Mouse (Mus musculus) kidney, embryonic 16.5 days (tissue): Measurements from ENCODE around the gene Spaca7. TPM values are rescaled to one million over a fixed set of nuclear protein-coding genes. Genes with fewer than 3 reads are reported as not detected.
"Not testable (repeated sequence)": the region's sequence is repeated elsewhere in the genome, so short reads cannot be mapped to it uniquely, and the experiment has no call there.

Experiments used
- ATAC-seq: fragments of 200-750 bp; cut with Nextera tagmentation; 2 replicates; pipeline ENCODE4 v1.8.0; 2017; ENCODE audit warnings: moderate TSS enrichment; ENCODE audit not compliant: low FRiP score, low TSS enrichment
- H3K27ac ChIP-seq: fragments of 300-500 bp; sonication (generic); 2 replicates; pipeline ENCODE4 v1.5.1; 2014; ENCODE audit warnings: low read length
- H3K27me3 ChIP-seq: fragments of 300-500 bp; sonication (generic); 2 replicates; pipeline ENCODE4 v1.6.1; 2014; ENCODE audit warnings: low read length, control low read depth, mixed read lengths; ENCODE audit not compliant: insufficient read depth
- H3K36me3 ChIP-seq: fragments of 300-500 bp; sonication (generic); 2 replicates; pipeline ENCODE4 v1.6.1; 2014; ENCODE audit warnings: low read length, control low read depth, mixed read lengths; ENCODE audit not compliant: insufficient read depth
- H3K4me1 ChIP-seq: fragments of 300-500 bp; sonication (generic); 2 replicates; pipeline ENCODE4 v1.6.1; 2014; ENCODE audit warnings: low read length, control low read depth, mixed read lengths; ENCODE audit not compliant: insufficient read depth
- H3K4me2 ChIP-seq: fragments of 300-500 bp; sonication (generic); replicated peaks from 2 replicates; pipeline ENCODE4 v1.6.1; 2014; ENCODE audit warnings: low read depth, low read length
- H3K4me3 ChIP-seq: fragments of 300-500 bp; sonication (generic); 2 replicates; pipeline ENCODE4 v1.5.1; 2014; ENCODE audit warnings: mild to moderate bottlenecking, low read length
- H3K9ac ChIP-seq: fragments of 300-500 bp; sonication (generic); replicated peaks from 2 replicates; pipeline ENCODE4 v1.6.1; 2014; ENCODE audit warnings: low read length
- H3K9me3 ChIP-seq: fragments of 300-500 bp; sonication (generic); 2 replicates; pipeline ENCODE4 v1.6.1; 2016; ENCODE audit warnings: low read length, control low read depth
- WGBS: fragments of 180-500 bp; shearing (Covaris S2); extraction: QIAGEN DNeasy Blood & Tissue Kit; methylation state at CpG from one replicate; pipeline ENCODE4 v1.1.7; 2014; 5-methylcytosine and 5-hydroxymethylcytosine counted together
- polyA plus RNA-seq: library from polyadenylated mRNA; unstranded; fragments of >200 nt; fragmentation: Nextera tagmentation; extraction: Ambion mirVana; gene quantifications from 2 replicates; pipeline ENCODE4 v1.2.1, GENCODE M21; 2015

Gene Spaca7
- polyA plus RNA-seq, 1 experiment from 2014 or later: 1.1 TPM

- Histone ChIP-seq H3K4me2 (no peak overlapping the region), H3K9ac (no peak overlapping the region), H3K4me1 (no peaks in the 10 kb centered on the region), H3K27ac (no peak overlapping the region), H3K27me3 (peaks cover 2% of the 10 kb centered on the region; the same call in 1 of the 2 replicates), H3K4me3 (no peak overlapping the region), H3K9me3 (no peaks in the 10 kb centered on the region), H3K36me3 (no peaks in the 10 kb centered on the region)
- ATAC-seq: peak; percentile 30; the same call in 1 of the 2 replicates
- 25% methylated on average over 6 of the region's 6 CpGs for WGBS
Observed at GRCm38 (mm10) chr8:12607223-12607622, 34.4 kb downstream of the Spaca7 start.

- H3K36me3 ChIP-seq: no peaks in the 10 kb centered on the region
- H3K9me3 ChIP-seq: no peaks in the 10 kb centered on the region
- no peak for ATAC-seq
- H3K4me3 ChIP-seq: no peak overlapping the region
- H3K4me2 ChIP-seq: no peak overlapping the region
- no peaks in the 10 kb centered on the region for H3K27me3 ChIP-seq
- WGBS: 71% methylated on average over 10 of the region's 10 CpGs
- H3K4me1 ChIP-seq: no peaks in the 10 kb centered on the region
- H3K27ac ChIP-seq: no peak overlapping the region
- no peak overlapping the region for H3K9ac ChIP-seq
Observed at GRCm38 (mm10) chr8:12608810-12609209, 36.0 kb downstream of the Spaca7 start.

- Histone ChIP-seq H3K4me2 (no peak overlapping the region), H3K27ac (no peak overlapping the region), H3K27me3 (no peaks in the 10 kb centered on the region), H3K9me3 (no peaks in the 10 kb centered on the region), H3K4me3 (no peak overlapping the region), H3K9ac (no peak overlapping the region), H3K4me1 (no peaks in the 10 kb centered on the region), H3K36me3 (peaks cover under 1% of the 10 kb centered on the region; the same call in 1 of the 2 replicates)
- WGBS: 57% methylated on average over 12 of the region's 12 CpGs
- ATAC-seq: no peak
Observed at GRCm38 (mm10) chr8:12609752-12610449, 37.1 kb downstream of the Spaca7 start.

GRCm38 (mm10) chr8:12613201-12613600, 40.4 kb downstream of the Spaca7 start:
- no peak overlapping the region for H3K27ac ChIP-seq
- no peak overlapping the region for H3K4me3 ChIP-seq
- peaks cover 15% of the 10 kb centered on the region; the same call in 1 of the 2 replicates for H3K36me3 ChIP-seq

GRCm38 (mm10) chr8:12617369-12617768, 44.5 kb downstream of the Spaca7 start:
- WGBS: 89% methylated on average over 3 of the region's 3 CpGs
- H3K4me2 ChIP-seq, H3K4me1 ChIP-seq, H3K27ac ChIP-seq, ATAC-seq, H3K4me3 ChIP-seq, H3K27me3 ChIP-seq, H3K9me3 ChIP-seq, H3K9ac ChIP-seq: not testable (repeated sequence)
- H3K36me3 ChIP-seq: peaks cover 45% of the 10 kb centered on the region

More at GRCm38 (mm10) chr8:12613201-12613600, 40.4 kb downstream of the Spaca7 start:
- Histone ChIP-seq H3K9ac (no peak overlapping the region), H3K4me1 (no peaks in the 10 kb centered on the region), H3K4me2 (no peak overlapping the region), H3K27me3 (no peaks in the 10 kb centered on the region), H3K9me3 (no peaks in the 10 kb centered on the region)
- WGBS: 88% methylated on average over 7 of the region's 7 CpGs
- no peak for ATAC-seq

- Histone ChIP-seq H3K4me2 (no peak overlapping the region), H3K27me3 (no peaks in the 10 kb centered on the region), H3K4me3 (no peak overlapping the region), H3K9ac (no peak overlapping the region), H3K27ac (no peak overlapping the region), H3K36me3 (peaks cover 55% of the 10 kb centered on the region), H3K9me3 (no peaks in the 10 kb centered on the region), H3K4me1 (no peaks in the 10 kb centered on the region)
- ATAC-seq: no peak
- WGBS: 93% methylated on average over 18 of the region's 18 CpGs
Observed at GRCm38 (mm10) chr8:12621550-12622222, 48.9 kb downstream of the Spaca7 start.

- WGBS: 76% methylated on average over 5 of the region's 5 CpGs
- H3K27ac ChIP-seq: no peak overlapping the region
- H3K9ac ChIP-seq: no peak overlapping the region
- peaks cover 59% of the 10 kb centered on the region for H3K36me3 ChIP-seq
- H3K4me1 ChIP-seq: no peaks in the 10 kb centered on the region
- no peak overlapping the region for H3K4me3 ChIP-seq
- ATAC-seq: no peak
- no peaks in the 10 kb centered on the region for H3K27me3 ChIP-seq
- H3K9me3 ChIP-seq: no peaks in the 10 kb centered on the region
- no peak overlapping the region for H3K4me2 ChIP-seq
Observed at GRCm38 (mm10) chr8:12625890-12626289, 53.1 kb downstream of the Spaca7 start.

- no peak overlapping the region for H3K9ac ChIP-seq
- no peaks in the 10 kb centered on the region for H3K9me3 ChIP-seq
- 39% methylated on average over 3 of the region's 3 CpGs for WGBS
- no peak overlapping the region for H3K4me2 ChIP-seq
- no peaks in the 10 kb centered on the region for H3K27me3 ChIP-seq
- ATAC-seq: peak; percentile 77; the same call in 1 of the 2 replicates
- peaks cover 45% of the 10 kb centered on the region for H3K36me3 ChIP-seq
- H3K27ac ChIP-seq: no peak overlapping the region
- H3K4me1 ChIP-seq: no peaks in the 10 kb centered on the region
- no peak overlapping the region for H3K4me3 ChIP-seq
Observed at GRCm38 (mm10) chr8:12629079-12629478, 56.2 kb downstream of the Spaca7 start.

- 71% methylated on average over 2 of the region's 2 CpGs for WGBS
- ATAC-seq: no peak
- peaks cover 59% of the 10 kb centered on the region for H3K36me3 ChIP-seq
Observed at GRCm38 (mm10) chr8:12635366-12635765, 62.5 kb downstream of the Spaca7 start.

GRCm38 (mm10) chr8:12638446-12638845, 65.6 kb downstream of the Spaca7 start:
- Histone ChIP-seq H3K9ac (no peak overlapping the region), H3K36me3 (peaks cover 49% of the 10 kb centered on the region), H3K4me2 (no peak overlapping the region), H3K27me3 (no peaks in the 10 kb centered on the region), H3K27ac (no peak overlapping the region), H3K9me3 (no peaks in the 10 kb centered on the region), H3K4me1 (no peaks in the 10 kb centered on the region), H3K4me3 (no peak overlapping the region)
- 87% methylated on average over 11 of the region's 11 CpGs for WGBS
- ATAC-seq: no peak

More at GRCm38 (mm10) chr8:12635366-12635765, 62.5 kb downstream of the Spaca7 start:
- Histone ChIP-seq H3K27ac (no peak overlapping the region), H3K4me2 (no peak overlapping the region), H3K4me1 (no peaks in the 10 kb centered on the region), H3K4me3 (no peak overlapping the region), H3K9me3 (no peaks in the 10 kb centered on the region), H3K27me3 (no peaks in the 10 kb centered on the region), H3K9ac (no peak overlapping the region)
